Mouse (Mus musculus) ZHBTc4 (cell line): ENCODE data around the gene Slc35g1.

Experiments used
- DNase-seq: peaks from one replicate; pipeline ENCODE4 v3.0.0-alpha.2; 2011; ENCODE audit warnings: low read depth, low spot score

The Slc35g1 gene

GRCm38 (mm10) chr19:38387835-38388234 is 7.9 kb upstream of the Slc35g1 start:
- DNase-seq, result no peak

GRCm38 (mm10) chr19:38396633-38396970 is 822 bp downstream of the Slc35g1 start:
- no peak for DNase-seq

DNA sequence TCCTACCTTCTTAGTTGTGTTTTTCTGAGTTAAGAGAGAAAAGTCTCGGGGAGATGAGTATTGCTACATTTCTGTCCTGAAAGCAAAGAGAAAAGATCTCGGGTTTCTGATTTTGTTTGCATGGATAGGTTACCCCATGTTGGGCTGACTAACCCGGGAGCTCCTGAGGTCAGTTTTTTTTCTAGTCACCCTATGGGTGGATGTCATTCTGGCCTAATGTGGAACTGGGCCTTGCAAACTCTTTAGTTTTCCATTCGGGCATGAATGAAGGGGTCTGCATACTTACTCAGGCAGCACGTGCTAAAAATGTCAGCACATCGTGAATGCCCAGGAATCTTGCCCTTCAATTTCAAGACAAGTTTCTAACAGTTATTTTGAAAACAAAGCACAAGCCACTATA is 1.2 kb downstream of the Slc35g1 start:
- DNase-seq, result no peak

- no peak for DNase-seq
These were observed 3.2 kb downstream of the Slc35g1 start for GRCm38 (mm10) chr19:38398966-38399365.

- DNase-seq, result no peak
These were observed 5.1 kb downstream of the Slc35g1 start for GRCm38 (mm10) chr19:38400851-38401250.

DNA sequence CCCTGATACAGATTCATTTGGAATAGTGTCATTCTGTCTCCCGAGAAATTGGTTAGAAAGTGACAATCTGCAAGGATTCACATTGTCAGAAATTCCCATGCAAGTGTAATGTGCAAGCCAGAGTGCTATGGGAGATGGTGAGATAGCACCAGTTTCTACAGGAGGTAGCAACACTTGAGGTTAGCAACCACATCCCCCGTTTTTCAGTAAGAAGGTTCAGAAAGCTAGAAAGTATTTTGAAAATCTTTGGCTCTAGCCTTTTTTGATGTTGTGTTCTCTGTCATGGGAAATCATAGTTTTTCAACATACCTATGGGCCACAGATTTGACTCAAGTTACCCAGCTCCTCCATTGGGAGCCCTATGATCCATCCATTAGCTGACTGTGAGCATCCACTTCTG is 5.6 kb downstream of the Slc35g1 start:
- DNase-seq, result no peak

DNA sequence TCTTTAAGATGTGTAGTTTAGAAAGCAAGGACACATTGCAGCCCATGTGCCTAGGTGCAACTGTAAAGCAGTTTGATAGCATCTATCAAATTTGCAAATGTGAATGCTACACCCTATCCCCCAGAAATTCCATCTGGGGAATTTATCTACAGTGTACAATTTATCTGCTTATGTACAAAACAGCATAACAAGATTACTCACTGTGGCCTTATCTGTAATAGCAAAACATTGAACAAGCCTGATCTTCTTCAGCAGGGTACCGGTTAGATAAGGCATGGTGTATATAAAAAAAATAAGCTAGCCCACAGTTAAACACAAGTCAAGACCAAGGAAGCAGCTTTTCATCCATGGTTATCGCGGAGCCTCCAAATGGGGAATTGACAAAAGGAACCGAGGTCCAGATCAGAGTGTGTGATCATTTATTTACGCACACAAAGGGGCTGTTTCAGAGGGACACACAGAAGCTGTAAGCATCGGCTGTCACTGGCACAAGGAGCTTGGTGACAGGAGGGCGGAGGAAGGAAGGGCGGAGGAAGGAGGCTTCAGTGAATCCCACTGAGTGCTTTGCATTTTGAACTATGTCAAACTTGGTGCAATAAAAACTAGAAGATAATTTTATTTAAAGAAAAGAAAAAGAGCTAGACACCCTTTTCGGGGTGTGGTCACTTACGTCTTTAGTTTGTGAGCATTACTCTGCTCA is 14.7 kb downstream of the Slc35g1 start:
- DNase-seq, result no peak

GRCm38 (mm10) chr19:38413861-38414260 is 18.1 kb downstream of the Slc35g1 start:
- DNase-seq, result peak; percentile 84

DNA sequence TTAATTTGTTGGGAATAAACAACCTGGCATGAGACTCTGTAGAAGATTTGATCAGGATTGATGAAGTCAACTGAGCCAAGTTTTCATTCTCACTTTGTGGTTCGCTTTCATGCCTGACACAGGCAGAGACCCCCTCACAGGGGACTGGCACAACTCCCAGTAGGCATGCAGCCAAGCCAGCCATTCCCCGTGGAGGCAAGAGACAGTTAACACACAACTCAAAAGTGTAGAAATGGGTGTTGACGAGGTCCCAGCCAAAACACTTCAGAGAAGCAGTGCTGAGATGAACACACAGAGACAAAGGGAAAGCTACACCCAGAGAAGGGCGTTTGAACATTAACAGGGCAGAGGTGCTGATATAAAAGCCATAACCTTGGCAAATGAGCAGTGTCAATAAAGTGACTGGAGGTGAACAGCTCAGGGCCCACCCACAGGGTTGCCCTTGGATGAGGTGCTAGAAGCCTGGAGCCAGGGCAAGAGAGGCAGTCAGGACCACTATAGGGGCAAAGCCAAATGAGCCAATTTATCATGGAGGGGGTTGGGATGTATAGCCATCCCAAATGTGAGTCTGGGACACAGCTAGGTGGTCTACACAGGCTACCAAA is 23.1 kb downstream of the Slc35g1 start:
- no peak for DNase-seq

DNA sequence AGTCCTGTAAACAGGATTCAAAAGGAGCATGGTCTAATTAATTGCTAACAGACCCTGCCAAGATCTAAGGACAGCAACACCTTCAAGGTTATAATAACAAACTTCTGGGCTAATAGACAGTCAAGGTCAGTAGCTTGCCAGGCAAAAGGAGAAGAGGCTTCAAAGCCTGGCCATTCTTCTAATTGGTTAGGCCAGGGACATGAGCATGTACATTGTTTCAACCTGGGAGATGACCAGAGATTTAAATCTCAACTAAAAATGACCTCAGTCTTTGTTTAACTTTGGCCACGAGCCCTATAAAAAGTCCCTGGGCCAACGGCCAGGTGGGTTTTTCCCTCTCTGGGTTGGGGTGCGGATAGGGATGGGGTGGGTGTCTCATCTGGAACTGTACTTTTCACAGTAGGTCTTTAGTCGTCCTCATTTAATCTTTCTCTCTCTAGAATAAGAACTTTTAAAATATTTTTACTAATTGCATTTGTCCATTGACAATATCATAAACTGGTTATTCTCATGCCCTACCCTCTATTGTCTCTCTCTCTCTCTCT is 25.0 kb downstream of the Slc35g1 start:
- no peak for DNase-seq

- peak; percentile 92 for DNase-seq
These were observed 25.7 kb downstream of the Slc35g1 start for GRCm38 (mm10) chr19:38421436-38421835.

DNA sequence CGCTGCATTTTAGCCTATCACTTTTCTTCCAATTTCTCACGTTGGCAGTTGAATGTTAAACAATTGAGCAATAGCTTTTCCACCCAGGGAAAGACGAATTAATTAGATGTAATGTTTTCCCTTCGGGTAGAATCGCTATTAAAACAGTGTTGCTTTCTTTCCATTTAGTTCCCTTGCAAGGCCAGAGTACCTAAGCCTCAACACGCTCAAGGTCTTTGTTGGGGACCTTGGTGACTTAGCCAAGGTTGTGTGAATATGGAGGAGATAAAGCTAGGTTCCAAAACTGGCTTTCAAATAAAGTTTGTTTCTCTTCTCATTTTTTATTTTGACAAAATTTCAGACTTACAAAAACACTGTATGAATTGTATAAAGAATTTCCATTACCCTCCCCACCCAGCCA is 27.1 kb downstream of the Slc35g1 start:
- DNase-seq, result no peak

DNA sequence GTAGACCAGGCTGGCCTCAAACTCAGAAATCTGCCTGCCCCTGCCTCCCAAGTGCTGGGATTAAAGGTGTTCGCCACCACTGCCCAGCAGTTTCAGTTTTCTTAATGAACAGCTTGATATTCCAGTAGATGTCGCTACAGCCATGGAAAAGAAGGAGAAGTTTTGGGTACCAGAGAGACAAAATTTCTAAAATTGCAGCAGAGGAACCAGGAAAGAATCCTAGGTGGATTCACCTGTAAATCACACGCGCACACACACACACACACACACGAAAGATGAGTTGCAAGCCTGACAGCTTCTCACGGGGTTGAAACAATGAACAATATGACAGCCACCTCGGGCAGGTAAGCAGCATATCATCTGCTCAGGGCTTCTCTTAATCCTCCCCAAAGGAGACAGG is 28.1 kb downstream of the Slc35g1 start:
- peak; percentile 49 for DNase-seq

- DNase-seq, result no peak
These were observed 28.8 kb downstream of the Slc35g1 start for GRCm38 (mm10) chr19:38424581-38424980.

GRCm38 (mm10) chr19:38429269-38429668 is 33.5 kb downstream of the Slc35g1 start:
- DNase-seq, result peak; percentile 67

- no peak for DNase-seq
These were observed 34.7 kb downstream of the Slc35g1 start for GRCm38 (mm10) chr19:38430475-38430874.

DNA sequence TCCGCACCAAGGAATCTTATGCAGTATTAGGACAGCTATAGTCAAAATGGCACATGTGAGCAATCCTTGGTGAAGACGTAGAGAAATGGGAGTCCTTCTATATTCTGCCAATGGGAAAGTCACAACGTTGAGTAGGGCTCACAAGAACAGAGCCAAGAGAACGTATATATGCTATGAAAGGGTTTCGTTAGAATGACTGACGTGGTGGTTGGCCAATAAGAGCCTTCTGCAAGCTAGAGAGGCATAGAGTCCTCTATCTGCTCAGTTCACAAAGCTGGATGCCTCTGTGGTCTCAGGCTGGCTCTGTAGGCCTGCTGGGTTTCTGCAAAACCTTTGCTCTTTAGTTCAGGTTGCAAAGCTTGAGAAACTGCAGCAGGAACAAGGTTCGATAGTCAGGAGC is 35.5 kb downstream of the Slc35g1 start:
- peak; percentile 21 for DNase-seq

DNA sequence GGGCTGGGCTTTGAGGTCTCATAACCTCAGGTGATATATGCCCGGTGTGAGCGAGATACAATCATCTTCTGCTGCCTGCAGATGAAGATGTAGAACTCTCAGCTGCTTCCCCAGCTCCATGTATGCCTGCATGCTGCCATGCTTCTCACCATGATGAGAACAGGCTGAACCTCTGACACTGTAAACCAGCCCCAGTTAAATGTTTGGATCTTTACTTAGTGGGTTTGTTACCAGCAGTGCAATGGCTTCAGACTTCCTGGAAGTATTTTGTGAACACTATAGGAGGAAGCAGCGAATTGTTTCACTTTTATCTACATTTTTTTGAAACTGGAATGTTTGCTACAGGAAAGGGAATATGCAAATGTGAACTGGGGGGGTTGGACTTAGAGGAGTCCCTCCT is 36.2 kb downstream of the Slc35g1 start:
- DNase-seq, result peak; percentile 23

DNA sequence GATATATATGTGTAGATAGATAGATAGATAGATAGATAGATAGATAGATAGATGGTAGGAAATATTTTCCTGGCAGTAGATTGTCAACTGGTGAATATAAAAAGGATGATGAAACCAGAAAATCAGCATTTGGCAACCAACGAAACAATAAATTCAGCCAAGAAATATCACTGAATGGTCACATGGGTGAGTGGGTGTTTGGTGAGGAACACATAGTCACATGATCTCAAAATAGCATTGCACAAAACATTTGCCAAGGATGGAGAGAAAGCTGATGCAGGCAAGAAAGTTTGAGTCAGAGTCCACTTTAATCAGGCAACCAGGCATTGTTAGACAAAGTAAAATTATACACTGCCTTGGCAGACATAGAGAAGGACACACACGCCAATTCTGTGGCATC is 37.6 kb downstream of the Slc35g1 start:
- no peak for DNase-seq

- DNase-seq, result no peak
These were observed 39.4 kb downstream of the Slc35g1 start for GRCm38 (mm10) chr19:38435221-38435620.

DNA sequence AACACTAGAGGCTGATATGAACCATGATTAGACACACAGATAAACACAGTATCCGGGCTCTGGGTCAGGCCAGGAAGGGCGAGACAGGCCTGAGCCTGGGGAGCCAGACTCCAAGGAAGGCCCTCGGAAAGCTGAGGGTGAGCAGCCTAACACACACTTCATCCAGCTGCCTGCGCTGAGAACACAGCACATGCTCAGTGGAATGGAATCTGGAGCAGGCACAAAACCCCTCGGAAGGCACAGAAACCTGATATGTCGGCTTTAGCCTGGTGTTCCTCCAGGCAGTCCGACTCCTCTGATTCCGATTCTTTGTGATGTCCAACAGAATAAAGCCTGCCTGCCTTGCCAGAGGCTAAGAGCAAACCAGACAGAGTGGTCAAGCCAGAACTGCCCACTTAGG is 46.1 kb downstream of the Slc35g1 start:
- DNase-seq, result peak; percentile 28

GRCm38 (mm10) chr19:38445758-38446157 is 50.0 kb downstream of the Slc35g1 start:
- DNase-seq, result no peak
